Mouse (Mus musculus): Measurements from ENCODE around the gene Tmem212.
"Not testable (repeated sequence)": the region's sequence is repeated elsewhere in the genome, so short reads cannot be mapped to it uniquely, and the experiment has no call there.

Tmem212 gene

GRCm38 (mm10) chr3:27896318-27896892 lies at the start of gene Tmem212:
TSS of gene Tmem212 (minus strand) at chr3:27896368.
- DNase-seq (ENCODE audit: low spot score in 2 of 2), result no peak

GRCm38 (mm10) chr3:27945397-27945796 lies 49.2 kb upstream of the Tmem212 start:
- DNase-seq (ENCODE audit: low spot score in 2 of 2), result not testable (repeated sequence)

- DNase-seq (ENCODE audit: low spot score in 2 of 2), result no peak
These were observed 46.8 kb upstream of the Tmem212 start for GRCm38 (mm10) chr3:27942991-27943390.

- no peak for DNase-seq (ENCODE audit: low spot score in 2 of 2)
These were observed 45.5 kb upstream of the Tmem212 start for GRCm38 (mm10) chr3:27941634-27942033.

GRCm38 (mm10) chr3:27938381-27939323 lies 42.5 kb upstream of the Tmem212 start, which contains the start of gene Pld1:
TSS of gene Pld1 (plus strand) at chr3:27938695.
- DNase-seq (ENCODE audit: low spot score in 2 of 2), result peak; percentile 81 to 82

GRCm38 (mm10) chr3:27937144-27938110 lies 41.3 kb upstream of the Tmem212 start:
- no peak for DNase-seq (ENCODE audit: low spot score in 2 of 2)

GRCm38 (mm10) chr3:27936731-27937130 lies 40.6 kb upstream of the Tmem212 start:
- DNase-seq (ENCODE audit: low spot score in 2 of 2), result no peak

GRCm38 (mm10) chr3:27935644-27936043 lies 39.5 kb upstream of the Tmem212 start:
- DNase-seq (ENCODE audit: low spot score in 2 of 2), result no peak

- no peak for DNase-seq (ENCODE audit: low spot score in 2 of 2)
These were observed 36.2 kb upstream of the Tmem212 start for GRCm38 (mm10) chr3:27932391-27932790.

- DNase-seq (ENCODE audit: low spot score in 2 of 2), result no peak
These were observed 33.1 kb upstream of the Tmem212 start for GRCm38 (mm10) chr3:27929219-27929618.

- DNase-seq (ENCODE audit: low spot score in 2 of 2), result no peak
These were observed 27.9 kb upstream of the Tmem212 start for GRCm38 (mm10) chr3:27924037-27924436.

GRCm38 (mm10) chr3:27921268-27922020 lies 25.3 kb upstream of the Tmem212 start:
- DNase-seq (ENCODE audit: low spot score in 2 of 2), result no peak

- DNase-seq (ENCODE audit: low spot score in 2 of 2), result no peak
These were observed 22.7 kb upstream of the Tmem212 start for GRCm38 (mm10) chr3:27918656-27919436.

GRCm38 (mm10) chr3:27909016-27909415 lies 12.8 kb upstream of the Tmem212 start:
- DNase-seq (ENCODE audit: low spot score in 2 of 2), result no peak

- DNase-seq (ENCODE audit: low spot score in 2 of 2), result no peak
These were observed 12.1 kb upstream of the Tmem212 start for GRCm38 (mm10) chr3:27908316-27908715.

- DNase-seq (ENCODE audit: low spot score in 2 of 2), result no peak
These were observed 11.1 kb upstream of the Tmem212 start for GRCm38 (mm10) chr3:27907301-27907700.

GRCm38 (mm10) chr3:27906647-27907209 lies 10.6 kb upstream of the Tmem212 start:
- DNase-seq (ENCODE audit: low spot score in 2 of 2), result no peak

- no peak for DNase-seq (ENCODE audit: low spot score in 2 of 2)
These were observed 8.6 kb upstream of the Tmem212 start for GRCm38 (mm10) chr3:27904659-27905330.

- no peak for DNase-seq (ENCODE audit: low spot score in 2 of 2)
These were observed 5.7 kb upstream of the Tmem212 start for GRCm38 (mm10) chr3:27901846-27902245.
